Mouse (Mus musculus): Measurements from ENCODE around the gene Strn4. TPM values are rescaled to one million over a fixed set of nuclear protein-coding genes. Genes with fewer than 3 reads are reported as not detected.

Gene Strn4
- total and polyA plus RNA-seq, 3 experiments = 55.5 to 94.2 (median 56.2) TPM

GRCm38 (mm10) chr7:16812505-16812904, 3.2 kb upstream of the Strn4 start:
- 73% methylated on average over 2 of the region's 2 CpGs for WGBS
- Histone ChIP-seq H3K4me1 (ENCODE audit: control insufficient read depth, insufficient read depth, low read length) (peaks cover 4% of the 10 kb centered on the region), H3K36me3 (ENCODE audit: control insufficient read depth, insufficient read depth, low read length) (no peaks in the 10 kb centered on the region), H3K27me3 (ENCODE audit: control insufficient read depth, insufficient read depth, low read length) (no peaks in the 10 kb centered on the region), H3K79me2 (replicated peaks; ENCODE audit: control insufficient read depth, insufficient read depth, low read length) (peaks cover 5% of the 10 kb centered on the region), H3K4me3 (no peak overlapping the region), H3K27ac (no peak overlapping the region), H3K9ac (ENCODE audit: low read depth, low read length) (no peak overlapping the region)
- intact Hi-C loops (cut with DNase I) = loop anchor here (2.0 to 5.0 kb wide), 2 partner anchors 40 to 80 kb away; no protein-coding TSS in a partner anchor
- no peak for DNase-seq
- peak; percentile 77 for TF ChIP-seq CTCF (IDR thresholded peaks at IDR 0.05)
- TF ChIP-seq POLR2A (IDR thresholded peaks at IDR 0.05; ENCODE audit: insufficient read depth, low read depth, low read length) = no peak

- Histone ChIP-seq H3K27ac (peak overlapping the region; percentile 99), H3K27me3 (ENCODE audit: control insufficient read depth, insufficient read depth, low read length) (no peaks in the 10 kb centered on the region), H3K36me3 (ENCODE audit: control insufficient read depth, insufficient read depth, low read length) (peaks cover 6% of the 10 kb centered on the region; the same call in 1 of the 2 replicates), H3K4me3 (peak overlapping the region; percentile 99), H3K9ac (ENCODE audit: low read depth, low read length) (peak overlapping the region; percentile 100), H3K79me2 (replicated peaks; ENCODE audit: control insufficient read depth, insufficient read depth, low read length) (peaks cover 7% of the 10 kb centered on the region), H3K4me1 (ENCODE audit: control insufficient read depth, insufficient read depth, low read length) (peaks cover 24% of the 10 kb centered on the region)
- DNase-seq = peak; percentile 88 to 90
- intact Hi-C loops (cut with DNase I) = no loop called here
- TF ChIP-seq POLR2A (IDR thresholded peaks at IDR 0.05; ENCODE audit: insufficient read depth, low read depth, low read length) (no peak), EP300 (IDR thresholded peaks at IDR 0.05; ENCODE audit: insufficient read depth, low read depth, low read length) (no peak), CTCF (IDR thresholded peaks at IDR 0.05) (no peak)
- WGBS = under 1% methylated on average over 55 of the region's 55 CpGs
These were observed 387 bp downstream of the Strn4 start for GRCm38 (mm10) chr7:16816078-16816474.

GRCm38 (mm10) chr7:16816475-16817122, 910 bp downstream of the Strn4 start, which contains the start of gene Fkrp:
Gene Fkrp (minus strand): TSS chr7:16816732.
- Histone ChIP-seq H3K4me3 (peak within 1 kb of the TSS; percentile 99), H3K27ac (peak within 1 kb of the TSS; percentile 99), H3K27me3 (ENCODE audit: control insufficient read depth, insufficient read depth, low read length) (no peaks in the 10 kb centered on the region), H3K4me1 (ENCODE audit: control insufficient read depth, insufficient read depth, low read length) (peaks cover 26% of the 10 kb centered on the region), H3K9ac (ENCODE audit: low read depth, low read length) (peak within 1 kb of the TSS; percentile 100), H3K36me3 (ENCODE audit: control insufficient read depth, insufficient read depth, low read length) (peaks cover 6% of the 10 kb centered on the region; the same call in 1 of the 2 replicates), H3K79me2 (replicated peaks; ENCODE audit: control insufficient read depth, insufficient read depth, low read length) (peaks cover 7% of the 10 kb centered on the region)
- intact Hi-C loops (cut with DNase I) = no loop called here
- WGBS = under 1% methylated on average over 63 of the region's 64 CpGs
- DNase-seq = peak; percentile 81 to 83
- TF ChIP-seq POLR2A (IDR thresholded peaks at IDR 0.05; ENCODE audit: insufficient read depth, low read depth, low read length) = no peak
- peak; percentile 23; the same call in 1 of the 2 replicates for TF ChIP-seq CTCF (IDR thresholded peaks at IDR 0.05)

- Histone ChIP-seq H3K36me3 (ENCODE audit: control insufficient read depth, insufficient read depth, low read length) (peaks cover 6% of the 10 kb centered on the region; the same call in 1 of the 2 replicates), H3K9ac (ENCODE audit: low read depth, low read length) (peak overlapping the region; percentile 100; the same call in 1 of the 2 replicates), H3K27me3 (ENCODE audit: control insufficient read depth, insufficient read depth, low read length) (no peaks in the 10 kb centered on the region), H3K27ac (no peak overlapping the region; the same call in 1 of the 2 replicates), H3K79me2 (replicated peaks; ENCODE audit: control insufficient read depth, insufficient read depth, low read length) (peaks cover 9% of the 10 kb centered on the region), H3K4me3 (peak overlapping the region; percentile 99), H3K4me1 (ENCODE audit: control insufficient read depth, insufficient read depth, low read length) (peaks cover 35% of the 10 kb centered on the region)
- TF ChIP-seq POLR2A (IDR thresholded peaks at IDR 0.05; ENCODE audit: insufficient read depth, low read depth, low read length) = no peak
- TF ChIP-seq EP300 (IDR thresholded peaks at IDR 0.05; ENCODE audit: insufficient read depth, low read depth, low read length) = no peak
- TF ChIP-seq CTCF (IDR thresholded peaks at IDR 0.05) = no peak
- no peak for DNase-seq
- 18% methylated on average over 3 of the region's 3 CpGs for whole genome bisulfite sequencing
- intact Hi-C loops (cut with DNase I) = no loop called here
These were observed 2.0 kb downstream of the Strn4 start for GRCm38 (mm10) chr7:16817693-16818092.

- peaks cover 44% of the 10 kb centered on the region for H3K4me1 ChIP-seq (ENCODE audit: control insufficient read depth, insufficient read depth, low read length)
- H3K9ac ChIP-seq (ENCODE audit: low read depth, low read length) = no peak overlapping the region
- H3K27ac ChIP-seq = peak overlapping the region; percentile 7; the same call in 1 of the 2 replicates
- DNase-seq = no peak
- TF ChIP-seq CTCF (IDR thresholded peaks at IDR 0.05) = no peak
- TF ChIP-seq EP300 (IDR thresholded peaks at IDR 0.05; ENCODE audit: insufficient read depth, low read depth, low read length) = no peak
- TF ChIP-seq POLR2A (IDR thresholded peaks at IDR 0.05; ENCODE audit: insufficient read depth, low read depth, low read length) = no peak
- WGBS = 36% methylated on average over 5 of the region's 5 CpGs
- intact Hi-C loops (cut with DNase I) = no loop called here
- H3K4me3 ChIP-seq = no peak overlapping the region
- H3K79me2 ChIP-seq (replicated peaks; ENCODE audit: control insufficient read depth, insufficient read depth, low read length) = peaks cover 9% of the 10 kb centered on the region
- H3K36me3 ChIP-seq (ENCODE audit: control insufficient read depth, insufficient read depth, low read length) = peaks cover 9% of the 10 kb centered on the region; the same call in 1 of the 2 replicates
- no peaks in the 10 kb centered on the region for H3K27me3 ChIP-seq (ENCODE audit: control insufficient read depth, insufficient read depth, low read length)
These were observed 4.1 kb downstream of the Strn4 start for GRCm38 (mm10) chr7:16819794-16820193.

- Histone ChIP-seq H3K36me3 (ENCODE audit: control insufficient read depth, insufficient read depth, low read length) (peaks cover 9% of the 10 kb centered on the region; the same call in 1 of the 2 replicates), H3K4me3 (no peak overlapping the region), H3K9ac (ENCODE audit: low read depth, low read length) (no peak overlapping the region), H3K79me2 (replicated peaks; ENCODE audit: control insufficient read depth, insufficient read depth, low read length) (peaks cover 9% of the 10 kb centered on the region), H3K27ac (peak overlapping the region; percentile 7), H3K27me3 (ENCODE audit: control insufficient read depth, insufficient read depth, low read length) (no peaks in the 10 kb centered on the region), H3K4me1 (ENCODE audit: control insufficient read depth, insufficient read depth, low read length) (peaks cover 44% of the 10 kb centered on the region)
- WGBS = 34% methylated on average over 5 of the region's 5 CpGs
- no peak for DNase-seq
- TF ChIP-seq EP300 (IDR thresholded peaks at IDR 0.05; ENCODE audit: insufficient read depth, low read depth, low read length) (no peak), CTCF (IDR thresholded peaks at IDR 0.05) (no peak), POLR2A (IDR thresholded peaks at IDR 0.05; ENCODE audit: insufficient read depth, low read depth, low read length) (no peak)
- intact Hi-C loops (cut with DNase I) = no loop called here
These were observed 4.6 kb downstream of the Strn4 start for GRCm38 (mm10) chr7:16820271-16820763.

All from heart, adult 2 months (tissue).